11 mouse cellular contexts compared by ENCODE assay signal in the genomic region with DNA sequence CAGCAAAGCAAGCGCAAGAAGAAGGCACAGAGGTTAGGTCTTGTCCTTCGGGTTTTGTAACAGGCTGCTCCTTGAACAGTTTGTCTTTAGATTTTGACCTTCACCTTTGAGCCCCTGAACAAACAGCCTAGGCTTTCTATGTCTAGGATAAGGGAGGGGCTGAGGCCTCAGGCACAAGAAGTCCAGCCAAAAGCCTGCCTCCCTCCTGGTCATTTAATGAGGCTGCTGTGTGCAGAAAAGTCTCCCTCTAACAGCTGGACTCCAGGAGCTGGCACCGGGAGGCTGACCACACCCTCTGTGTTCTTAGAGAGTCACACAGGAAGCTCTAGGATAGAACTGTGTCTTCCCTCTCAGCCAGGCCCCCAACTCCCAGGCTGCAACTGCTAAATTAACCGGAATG. TPM values are rescaled to one million over a fixed set of nuclear protein-coding genes. Genes with fewer than 3 reads are reported as not detected.
A peak's percentile ranks its signal among the peaks of the same experiment; 100 is the strongest.
DNase-seq lines count a peak whose midpoint lies in the region; ATAC-seq lines count a peak whose summit lies in the region.
"Had no signal": no experiment of that assay in that cellular context is flagged by ENCODE, and none has a peak within 500 bp of the region (broad histone marks: within the 10 kb centered on the region; RNA-seq: fewer than 3 reads in every experiment).

No protein-coding gene starts in this region.

- H3K9me3 ChIP-seq in kidney, embryonic 16.5 days (ENCODE audit: low read length) = no peaks in the 10 kb centered on the region
- no peaks in the 10 kb centered on the region for H3K9me3 ChIP-seq in forebrain, embryonic 16.5 days (ENCODE audit: control insufficient read depth, low read length)
- H3K9me3 ChIP-seq: hindbrain, embryonic 15.5 days had no signal

- no peak overlapping the region for H3K4me2 ChIP-seq in kidney, embryonic 16.5 days (replicated peaks; ENCODE audit: low read depth, low read length)
- H3K4me2 ChIP-seq in forebrain, embryonic 16.5 days (ENCODE audit: low read length) = no peak overlapping the region
- H3K4me2 ChIP-seq: hindbrain, embryonic 15.5 days had no signal

- H3K4me3 ChIP-seq in kidney, embryonic 16.5 days (ENCODE audit: low read length) = no peak overlapping the region
- H3K4me3 ChIP-seq in forebrain, embryonic 16.5 days (replicated peaks; ENCODE audit: low read length) = no peak overlapping the region
- H3K4me3 ChIP-seq: hindbrain, embryonic 15.5 days had no signal

- peak overlapping the region; percentile 66 for H3K27ac ChIP-seq in kidney, embryonic 16.5 days (ENCODE audit: low read length)
- H3K27ac ChIP-seq in forebrain, embryonic 16.5 days (ENCODE audit: low read length) = no peak overlapping the region
- H3K27ac ChIP-seq: hindbrain, embryonic 15.5 days had no signal

- peak; percentile 8 for DNase-seq in embryo, embryonic 10.5 days (ENCODE audit: low spot score)
- DNase-seq in embryo, embryonic 10 days (ENCODE audit: low spot score) = no peak
- DNase-seq in heart, adult 8-10 months (ENCODE audit: low spot score) = peak; percentile 64
- peak; percentile 58 for DNase-seq in skeletal muscle tissue, adult 2 months (ENCODE audit: low read depth, low spot score)
- no peak for DNase-seq in thymus, postnatal 36 days

- no peaks in the 10 kb centered on the region for H3K36me3 ChIP-seq in kidney, embryonic 16.5 days (ENCODE audit: insufficient read depth, low read length)
- H3K36me3 ChIP-seq in forebrain, embryonic 16.5 days (ENCODE audit: control insufficient read depth, insufficient read depth) = no peaks in the 10 kb centered on the region
- H3K36me3 ChIP-seq: hindbrain, embryonic 15.5 days had no signal

- no peak overlapping the region for H3K9ac ChIP-seq in kidney, embryonic 16.5 days (replicated peaks; ENCODE audit: low read length)
- no peak overlapping the region for H3K9ac ChIP-seq in forebrain, embryonic 16.5 days (replicated peaks; ENCODE audit: low read depth, low read length)
- H3K9ac ChIP-seq: hindbrain, embryonic 15.5 days had no signal

- H3K4me1 ChIP-seq in kidney, embryonic 16.5 days (ENCODE audit: insufficient read depth, low read length) = peaks cover 41% of the 10 kb centered on the region
- H3K4me1 ChIP-seq in forebrain, embryonic 16.5 days (replicated peaks; ENCODE audit: control insufficient read depth, insufficient read depth, low read length) = peaks cover 4% of the 10 kb centered on the region; the same call in 1 of the 2 replicates

- H3K27me3 ChIP-seq in kidney, embryonic 16.5 days (ENCODE audit: insufficient read depth, low read length) = no peaks in the 10 kb centered on the region
- no peaks in the 10 kb centered on the region for H3K27me3 ChIP-seq in forebrain, embryonic 16.5 days (replicated peaks; ENCODE audit: control insufficient read depth, insufficient read depth, low read length)
- H3K27me3 ChIP-seq: hindbrain, embryonic 15.5 days had no signal

- WGBS in kidney, embryonic 16.5 days = 42% methylated on average over 4 of the region's 4 CpGs
- WGBS in forebrain, embryonic 16.5 days = 71% methylated on average over 4 of the region's 4 CpGs

- peak; percentile 21; the same call in 1 of the 2 replicates for ATAC-seq in kidney, embryonic 16.5 days (ENCODE audit: low FRiP score, low TSS enrichment)
- no peak for ATAC-seq in forebrain, embryonic 16.5 days
- no peak for ATAC-seq in erythroblast, adult 5-6 weeks (replicated peaks; ENCODE audit: low FRiP score, poor library complexity, severe bottlenecking)

RNA-seq across cellular contexts. Expression of a gene that starts 6.6 kb away (rescaled TPM):
- not detected for total RNA-seq in heart, adult 8-10 months (2022)
- polyA plus RNA-seq in kidney, embryonic 16.5 days (2015; fragmentation: Nextera tagmentation; extraction: Ambion mirVana) = 0.10 and 0.15 TPM in 2 replicates
- polyA plus RNA-seq in forebrain, embryonic 16.5 days (2015; fragmentation: Nextera tagmentation; extraction: Ambion mirVana) = not detected in 2 replicates
- not detected in 2 replicates for total RNA-seq in erythroblast, adult 5-6 weeks (2015; ENCODE audit: low replicate concordance)
- not detected in 2 replicates for total RNA-seq in erythroblast, adult 5-6 weeks (2017; ENCODE audit: low replicate concordance)
- total RNA-seq: midbrain, postnatal 0 days had no signal
- polyA plus RNA-seq: limb, embryonic 14.5 days; midbrain, postnatal 0 days had no signal

RNA-seq across cellular contexts. Expression of a gene that starts 29.4 kb away (rescaled TPM):
- 1 to 10 TPM; 5.6 to 8.9 (median 7.5) TPM for total RNA-seq in heart, adult 8-10 months (2022)
- 45.7 and 51.8 TPM in 2 replicates for polyA plus RNA-seq in kidney, embryonic 16.5 days (2015; fragmentation: Nextera tagmentation; extraction: Ambion mirVana)
- 6.4 and 8.8 TPM in 2 replicates for polyA plus RNA-seq in forebrain, embryonic 16.5 days (2015; fragmentation: Nextera tagmentation; extraction: Ambion mirVana)
- total RNA-seq in erythroblast, adult 5-6 weeks (2015; ENCODE audit: low replicate concordance) = not detected in 2 replicates
- 0.09 and 0.56 TPM in 2 replicates for total RNA-seq in erythroblast, adult 5-6 weeks (2017; ENCODE audit: low replicate concordance)

RNA-seq across cellular contexts. Expression of a gene that starts 41.4 kb away (rescaled TPM):
- total RNA-seq in heart, adult 8-10 months (2022) = 1 to 10 TPM in 2 of 4 experiments, under 1 TPM in 2; 0.19 to 1.9 (median 1.1) TPM
- 0.69 and 0.95 TPM in 2 replicates for polyA plus RNA-seq in kidney, embryonic 16.5 days (2015; fragmentation: Nextera tagmentation; extraction: Ambion mirVana)
- 0.19 and 0.78 TPM in 2 replicates for polyA plus RNA-seq in forebrain, embryonic 16.5 days (2015; fragmentation: Nextera tagmentation; extraction: Ambion mirVana)
- 3.3 and 7.3 TPM in 2 replicates for total RNA-seq in erythroblast, adult 5-6 weeks (2015; ENCODE audit: low replicate concordance)
- 2.0 and 8.8 TPM in 2 replicates for total RNA-seq in erythroblast, adult 5-6 weeks (2017; ENCODE audit: low replicate concordance)

Comparison
In these comparisons a context has a peak if more than half of its experiments do, and no peak if none do; other contexts are left out.
1. DNase-seq: peak in embryo, embryonic 10.5 days (single experiment), heart, adult 8-10 months (single experiment) and skeletal muscle tissue, adult 2 months (single experiment); none in embryo, embryonic 10 days (single experiment) and thymus, postnatal 36 days (0 of 2).
2. RNA of a gene that starts 29.4 kb away (total RNA-seq): 5.6 to 8.9 TPM in heart, adult 8-10 months; 0.09 to 0.56 TPM in erythroblast, adult 5-6 weeks; every median in the first group is over 4 times any median in the second.